Mouse (Mus musculus) bone marrow, adult 2 months (tissue): Measurements from ENCODE around the gene Tm7sf3.

Experiments
- CTCF ChIP-seq: fragments of 200-500 bp; IDR thresholded peaks from 2 replicates; pipeline ENCODE4 v1.5.1; 2011; ENCODE audit warnings: low read length, control low read depth; ENCODE audit not compliant: control insufficient read depth, insufficient read depth
- POLR2A ChIP-seq: fragments of 200-500 bp; IDR thresholded peaks from 2 replicates; pipeline ENCODE4 v1.6.1; 2011; ENCODE audit warnings: low read depth, mild to moderate bottlenecking, control low read depth, low read length, borderline replicate concordance; ENCODE audit not compliant: control insufficient read depth

- TF ChIP-seq POLR2A (no peak), CTCF (no peak)
These were observed 12.6 kb downstream of the Tm7sf3 start for GRCm38 (mm10) chr6:146629781-146630756.
